ENCODE assay signal across 33 mouse cellular contexts in genomic region chr2:34857728-34858127, GRCm38 (mm10). TPM values are rescaled to one million over a fixed set of nuclear protein-coding genes. Genes with fewer than 3 reads are reported as not detected.
"Had no signal": no experiment of that assay in that cellular context is flagged by ENCODE, and none has a peak within 500 bp of the region (broad histone marks: within the 10 kb centered on the region; RNA-seq: fewer than 3 reads in every experiment).

No protein-coding gene starts in this region.

- DNase-seq: kidney, adult 2 months; kidney, postnatal 10 days; kidney, postnatal 36 days; layer of hippocampus, postnatal 36 days; lung, adult 2 months; lung, postnatal 14 days; lung, postnatal 4 days; retina, postnatal 1 day; thymus, adult 2 months; thymus, postnatal 14 days; thymus, postnatal 4 days had no signal

- H3K4me3 ChIP-seq: kidney, embryonic 15.5 days; left cerebral cortex, adult 2 months; liver, embryonic 15.5 days; midbrain, embryonic 10.5 days; midbrain, embryonic 13.5 days; myocyte; neural tube, embryonic 13.5 days had no signal

- ATAC-seq: intestine, postnatal 0 days; midbrain, embryonic 13.5 days; midbrain, embryonic 16.5 days had no signal

- H3K4me1 ChIP-seq: kidney, embryonic 15.5 days; midbrain, embryonic 10.5 days; midbrain, embryonic 13.5 days; neural tube, embryonic 13.5 days had no signal

- H3K4me2 ChIP-seq: kidney, embryonic 15.5 days; liver, embryonic 15.5 days; midbrain, embryonic 13.5 days; neural tube, embryonic 13.5 days had no signal

- H3K9ac ChIP-seq: kidney, embryonic 15.5 days; liver, embryonic 15.5 days; midbrain, embryonic 13.5 days; neural tube, embryonic 13.5 days had no signal

- H3K27ac ChIP-seq: kidney, embryonic 15.5 days; left cerebral cortex, adult 2 months; liver, embryonic 15.5 days; midbrain, embryonic 10.5 days; midbrain, embryonic 13.5 days; neural tube, embryonic 13.5 days; stomach, postnatal 0 days had no signal

- H3K27me3 ChIP-seq: kidney, embryonic 15.5 days; liver, embryonic 15.5 days; midbrain, embryonic 13.5 days; neural tube, embryonic 13.5 days had no signal

- H3K9me3 ChIP-seq: kidney, embryonic 15.5 days; liver, embryonic 15.5 days; midbrain, embryonic 10.5 days; midbrain, embryonic 13.5 days; neural tube, embryonic 13.5 days had no signal

RNA-seq across cellular contexts. Expression of gene Cutal, which starts 16.5 kb away (rescaled TPM):
- total RNA-seq: megakaryocyte, adult 5-6 weeks; monocyte, adult 5-6 weeks; neutrophil, adult 5-6 weeks had no signal
- polyA plus RNA-seq: limb, embryonic 11.5 days; myocyte; spleen, adult 2 months had no signal

RNA-seq across cellular contexts. Expression of gene Gm34653, which starts 24.9 kb away (rescaled TPM):
- total RNA-seq: layer of hippocampus, adult 8-10 months; layer of hippocampus, postnatal 10 days; layer of hippocampus, postnatal 36 days; left cerebral cortex, postnatal 36 days; megakaryocyte, adult 5-6 weeks; monocyte, adult 5-6 weeks; neutrophil, adult 5-6 weeks had no signal
- polyA plus RNA-seq: intestine, embryonic 14.5 days; intestine, postnatal 0 days; kidney, adult 2 months; limb, embryonic 11.5 days; liver, embryonic 15.5 days; lung, adult 2 months; lung, embryonic 16.5 days; midbrain, embryonic 10.5 days; midbrain, embryonic 16.5 days; myocyte; neural tube, embryonic 13.5 days; small intestine, adult 2 months; spleen, adult 2 months; stomach, embryonic 14.5 days; stomach, postnatal 0 days; thymus, adult 2 months had no signal
